Mouse (Mus musculus): Measurements from ENCODE around the gene Adam15. TPM values are rescaled to one million over a fixed set of nuclear protein-coding genes. Genes with fewer than 3 reads are reported as not detected.

The Adam15 gene
- polyA plus RNA-seq, 1 experiment from 2014 or later, result 49.3 TPM

GRCm38 (mm10) chr3:89316833-89317232 is 33.0 kb downstream of the Adam15 start:
- peaks cover 53% of the 10 kb centered on the region for H3K4me1 ChIP-seq (ENCODE audit: control insufficient read depth, insufficient read depth, low read length)
- 3% methylated on average over 4 of the region's 4 CpGs for WGBS
- H3K4me3 ChIP-seq (ENCODE audit: low read length), result peak overlapping the region; percentile 36; the same call in 1 of the 2 replicates

GRCm38 (mm10) chr3:89315930-89316831 is 33.6 kb downstream of the Adam15 start:
- Histone ChIP-seq H3K4me3 (ENCODE audit: low read length) (peak overlapping the region; percentile 36), H3K27ac (ENCODE audit: low read length) (peak overlapping the region; percentile 37; the same call in 1 of the 2 replicates), H3K27me3 (replicated peaks; ENCODE audit: control insufficient read depth, insufficient read depth, low read length) (peaks cover 30% of the 10 kb centered on the region; the same call in 1 of the 2 replicates), H3K4me2 (ENCODE audit: low read depth, low read length) (peak overlapping the region; percentile 69), H3K36me3 (ENCODE audit: control insufficient read depth, insufficient read depth, low read length) (no peaks in the 10 kb centered on the region), H3K9me3 (ENCODE audit: control insufficient read depth, low read length) (no peaks in the 10 kb centered on the region), H3K9ac (ENCODE audit: low read depth, low read length) (peak overlapping the region; percentile 51), H3K4me1 (ENCODE audit: control insufficient read depth, insufficient read depth, low read length) (peaks cover 46% of the 10 kb centered on the region)
- 17% methylated on average over 40 of the region's 40 CpGs for WGBS
- ATAC-seq, result peak; percentile 56

More at GRCm38 (mm10) chr3:89316833-89317232, 33.0 kb downstream of the Adam15 start:
- Histone ChIP-seq H3K36me3 (ENCODE audit: control insufficient read depth, insufficient read depth, low read length) (no peaks in the 10 kb centered on the region), H3K27ac (ENCODE audit: low read length) (peak overlapping the region; percentile 37; the same call in 1 of the 2 replicates), H3K9me3 (ENCODE audit: control insufficient read depth, low read length) (no peaks in the 10 kb centered on the region), H3K4me2 (ENCODE audit: low read depth, low read length) (peak overlapping the region; percentile 69), H3K9ac (ENCODE audit: low read depth, low read length) (peak overlapping the region; percentile 51; the same call in 1 of the 2 replicates), H3K27me3 (replicated peaks; ENCODE audit: control insufficient read depth, insufficient read depth, low read length) (peaks cover 30% of the 10 kb centered on the region; the same call in 1 of the 2 replicates)
- ATAC-seq, result peak; percentile 58

GRCm38 (mm10) chr3:89315195-89315929 is 34.4 kb downstream of the Adam15 start:
- H3K27me3 ChIP-seq (replicated peaks; ENCODE audit: control insufficient read depth, insufficient read depth, low read length), result peaks cover 21% of the 10 kb centered on the region; the same call in 1 of the 2 replicates

DNA sequence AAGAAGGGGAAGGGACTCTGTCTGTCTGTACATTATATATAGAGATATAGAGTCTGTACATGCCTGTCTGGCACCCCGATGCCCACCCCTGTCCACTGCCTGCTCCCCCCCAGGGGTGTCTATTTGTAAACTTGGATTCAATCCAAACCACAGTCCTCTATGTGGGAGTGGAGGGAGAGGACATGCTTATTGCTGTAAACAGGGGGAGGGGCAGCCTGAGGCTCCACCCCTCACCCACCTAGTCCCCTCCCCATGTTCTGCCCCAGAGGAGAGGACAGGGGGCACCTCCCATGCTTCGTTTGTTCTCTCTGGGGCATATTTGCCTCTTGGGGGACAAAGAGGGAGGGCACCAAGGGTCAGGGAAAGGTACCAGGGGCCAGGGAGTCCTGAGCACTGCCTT is 35.0 kb downstream of the Adam15 start:
- Histone ChIP-seq H3K27ac (ENCODE audit: low read length) (no peak overlapping the region), H3K4me2 (ENCODE audit: low read depth, low read length) (peak overlapping the region; percentile 69), H3K9ac (ENCODE audit: low read depth, low read length) (peak overlapping the region; percentile 49; the same call in 1 of the 2 replicates), H3K27me3 (replicated peaks; ENCODE audit: control insufficient read depth, insufficient read depth, low read length) (peaks cover 17% of the 10 kb centered on the region; the same call in 1 of the 2 replicates), H3K4me3 (ENCODE audit: low read length) (no peak overlapping the region), H3K9me3 (ENCODE audit: control insufficient read depth, low read length) (peaks cover 3% of the 10 kb centered on the region; the same call in 1 of the 2 replicates), H3K36me3 (ENCODE audit: control insufficient read depth, insufficient read depth, low read length) (no peaks in the 10 kb centered on the region), H3K4me1 (ENCODE audit: control insufficient read depth, insufficient read depth, low read length) (peaks cover 33% of the 10 kb centered on the region)
- ATAC-seq, result no peak
- 37% methylated on average over 2 of the region's 2 CpGs for WGBS

More at GRCm38 (mm10) chr3:89315195-89315929, 34.4 kb downstream of the Adam15 start:
- Histone ChIP-seq H3K4me1 (ENCODE audit: control insufficient read depth, insufficient read depth, low read length) (peaks cover 38% of the 10 kb centered on the region), H3K9ac (ENCODE audit: low read depth, low read length) (peak overlapping the region; percentile 49), H3K4me3 (ENCODE audit: low read length) (peak overlapping the region; percentile 36), H3K4me2 (ENCODE audit: low read depth, low read length) (peak overlapping the region; percentile 69), H3K27ac (ENCODE audit: low read length) (no peak overlapping the region), H3K9me3 (ENCODE audit: control insufficient read depth, low read length) (peaks cover 3% of the 10 kb centered on the region; the same call in 1 of the 2 replicates), H3K36me3 (ENCODE audit: control insufficient read depth, insufficient read depth, low read length) (no peaks in the 10 kb centered on the region)
- ATAC-seq, result peak; percentile 29
- WGBS, result 6% methylated on average over 26 of the region's 26 CpGs

DNA sequence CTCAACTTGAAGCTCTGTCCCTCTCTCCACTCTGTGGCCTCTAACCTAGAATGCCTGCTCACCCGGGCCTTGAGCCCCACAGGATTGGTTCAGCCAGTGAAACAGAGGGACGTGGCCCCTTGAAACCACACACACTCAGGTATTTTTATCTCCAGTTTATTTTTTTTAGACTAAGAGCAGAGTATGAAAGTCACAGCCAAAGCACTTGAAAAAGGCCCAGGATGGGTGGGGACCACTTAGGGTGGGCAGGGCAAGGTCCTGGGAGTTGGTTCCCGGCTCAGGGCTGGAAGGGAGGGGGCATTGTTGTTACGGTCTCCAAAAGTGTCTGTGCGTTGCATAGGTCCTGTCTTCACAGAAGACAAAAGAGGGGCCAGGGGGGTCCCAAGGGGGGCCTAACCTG is 35.5 kb downstream of the Adam15 start:
- Histone ChIP-seq H3K9me3 (ENCODE audit: control insufficient read depth, low read length) (peaks cover 3% of the 10 kb centered on the region; the same call in 1 of the 2 replicates), H3K4me3 (ENCODE audit: low read length) (no peak overlapping the region), H3K9ac (ENCODE audit: low read depth, low read length) (no peak overlapping the region), H3K27ac (ENCODE audit: low read length) (no peak overlapping the region), H3K27me3 (replicated peaks; ENCODE audit: control insufficient read depth, insufficient read depth, low read length) (peaks cover 13% of the 10 kb centered on the region; the same call in 1 of the 2 replicates), H3K4me2 (ENCODE audit: low read depth, low read length) (no peak overlapping the region), H3K4me1 (ENCODE audit: control insufficient read depth, insufficient read depth, low read length) (peaks cover 28% of the 10 kb centered on the region), H3K36me3 (ENCODE audit: control insufficient read depth, insufficient read depth, low read length) (no peaks in the 10 kb centered on the region)
- 66% methylated on average over 5 of the region's 5 CpGs for WGBS
- no peak for ATAC-seq

- 5% methylated on average over 9 of the region's 9 CpGs for WGBS
- Histone ChIP-seq H3K9me3 (ENCODE audit: control insufficient read depth, low read length) (peaks cover 3% of the 10 kb centered on the region; the same call in 1 of the 2 replicates), H3K4me1 (ENCODE audit: control insufficient read depth, insufficient read depth, low read length) (peaks cover 15% of the 10 kb centered on the region), H3K4me2 (ENCODE audit: low read depth, low read length) (no peak overlapping the region), H3K4me3 (ENCODE audit: low read length) (no peak overlapping the region), H3K27me3 (replicated peaks; ENCODE audit: control insufficient read depth, insufficient read depth, low read length) (no peaks in the 10 kb centered on the region), H3K36me3 (ENCODE audit: control insufficient read depth, insufficient read depth, low read length) (no peaks in the 10 kb centered on the region), H3K27ac (ENCODE audit: low read length) (no peak overlapping the region), H3K9ac (ENCODE audit: low read depth, low read length) (no peak overlapping the region)
- ATAC-seq, result peak; percentile 65
Observed at GRCm38 (mm10) chr3:89308089-89308488, 41.7 kb downstream of the Adam15 start.

- Histone ChIP-seq H3K9ac (ENCODE audit: low read depth, low read length) (peak overlapping the region; percentile 25; the same call in 1 of the 2 replicates), H3K4me3 (ENCODE audit: low read length) (no peak overlapping the region), H3K27ac (ENCODE audit: low read length) (peak overlapping the region; percentile 71), H3K4me2 (ENCODE audit: low read depth, low read length) (no peak overlapping the region), H3K9me3 (ENCODE audit: control insufficient read depth, low read length) (no peaks in the 10 kb centered on the region), H3K27me3 (replicated peaks; ENCODE audit: control insufficient read depth, insufficient read depth, low read length) (no peaks in the 10 kb centered on the region), H3K36me3 (ENCODE audit: control insufficient read depth, insufficient read depth, low read length) (no peaks in the 10 kb centered on the region), H3K4me1 (ENCODE audit: control insufficient read depth, insufficient read depth, low read length) (peaks cover 15% of the 10 kb centered on the region)
- ATAC-seq, result peak; percentile 19
- 61% methylated on average over 8 of the region's 8 CpGs for WGBS
Observed at GRCm38 (mm10) chr3:89305551-89306325, 44.1 kb downstream of the Adam15 start.

GRCm38 (mm10) chr3:89305105-89305504 is 44.7 kb downstream of the Adam15 start:
- H3K4me3 ChIP-seq (ENCODE audit: low read length), result no peak overlapping the region
- 54% methylated on average over 4 of the region's 4 CpGs for WGBS
- H3K4me2 ChIP-seq (ENCODE audit: low read depth, low read length), result no peak overlapping the region
- no peaks in the 10 kb centered on the region for H3K27me3 ChIP-seq (replicated peaks; ENCODE audit: control insufficient read depth, insufficient read depth, low read length)
- no peaks in the 10 kb centered on the region for H3K36me3 ChIP-seq (ENCODE audit: control insufficient read depth, insufficient read depth, low read length)
- H3K9me3 ChIP-seq (ENCODE audit: control insufficient read depth, low read length), result no peaks in the 10 kb centered on the region
- peaks cover 15% of the 10 kb centered on the region for H3K4me1 ChIP-seq (ENCODE audit: control insufficient read depth, insufficient read depth, low read length)
- H3K27ac ChIP-seq (ENCODE audit: low read length), result peak overlapping the region; percentile 71
- 0 out of 2 replicates have a peak overlapping the region, but pooled peaks have one; percentile 25 for H3K9ac ChIP-seq (ENCODE audit: low read depth, low read length)
- peak; percentile 68 for ATAC-seq
